25 mouse cellular contexts compared by ENCODE assay signal in the genomic region with DNA sequence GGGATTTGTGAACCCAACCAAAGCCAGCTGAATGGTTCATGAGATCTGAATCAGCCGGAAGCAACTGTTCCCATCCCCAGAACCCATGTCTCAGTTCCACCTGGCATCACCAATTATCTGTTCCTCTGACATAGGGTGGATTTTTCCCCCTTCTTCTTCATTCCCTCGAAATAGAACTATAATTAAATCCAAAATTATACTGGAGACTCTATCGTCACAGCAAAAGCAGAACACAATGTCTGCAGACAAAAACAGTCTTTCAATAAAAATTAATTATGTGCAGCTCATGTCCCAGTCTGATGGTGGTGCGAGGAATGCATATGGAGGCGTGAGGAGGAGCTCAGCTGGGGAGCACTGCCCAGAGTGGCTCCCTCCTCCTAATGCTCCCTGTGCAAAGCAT.
DNase-seq lines count a peak whose midpoint lies in the region; ATAC-seq and TF ChIP-seq lines count a peak whose summit lies in the region.
"Had no signal": no experiment of that assay in that cellular context is flagged by ENCODE, and none has a peak within 500 bp of the region (broad histone marks: within the 10 kb centered on the region; RNA-seq: fewer than 3 reads in every experiment).

No protein-coding gene starts in this region.

- no peak overlapping the region for H3K4me3 ChIP-seq in left cerebral cortex, adult 2 months
- no peak overlapping the region for H3K4me3 ChIP-seq in cortical plate, adult 2 months (ENCODE audit: insufficient read depth, low read length)
- H3K4me3 ChIP-seq: embryonic facial prominence, embryonic 12.5 days; limb, embryonic 12.5 days; liver, embryonic 15.5 days; midbrain, embryonic 10.5 days; midbrain, embryonic 15.5 days had no signal

- no peak for TF ChIP-seq CTCF in left cerebral cortex, adult 2 months (IDR thresholded peaks at IDR 0.05)
- TF ChIP-seq CTCF in cortical plate, adult 2 months (IDR thresholded peaks at IDR 0.05; ENCODE audit: extremely low read depth, insufficient read depth, low read length), result no peak

- no peak overlapping the region; the same call in 1 of the 2 replicates for H3K27ac ChIP-seq in left cerebral cortex, adult 2 months
- peak overlapping the region; percentile 74 for H3K27ac ChIP-seq in cortical plate, adult 2 months (ENCODE audit: insufficient read depth, low read length)
- H3K27ac ChIP-seq: embryonic facial prominence, embryonic 12.5 days; limb, embryonic 12.5 days; liver, embryonic 15.5 days; midbrain, embryonic 10.5 days; midbrain, embryonic 15.5 days had no signal

- peak; percentile 80 for ATAC-seq in frontal cortex, adult (ENCODE audit: low TSS enrichment)
- ATAC-seq: forebrain, embryonic 14.5 days; hindbrain, embryonic 16.5 days; midbrain, embryonic 15.5 days had no signal

- intact Hi-C loops in left cerebral cortex, postnatal 25 days (cut with DNase I), result no loop called here
- intact Hi-C loops in left cerebral cortex, adult 2 months (cut with DNase I), result loop anchor here (5.0 kb wide), 1 partner anchor 525 kb away; no protein-coding TSS in a partner anchor

- no peak for DNase-seq in frontal cortex, postnatal 25 days (ENCODE audit: low spot score in 2 of 2)
- DNase-seq in left cerebral cortex, postnatal 25 days (ENCODE audit: low spot score in 2 of 2), result peak; percentile 31 to 68
- no peak for DNase-seq in left cerebral cortex, adult 2 months (ENCODE audit: extremely low spot score in 1 of 2, low spot score in 2 of 2)
- DNase-seq in layer of hippocampus, postnatal 36 days, result peak; percentile 47 to 64
- DNase-seq in lung, postnatal 10 days, result no peak
- no peak for DNase-seq in spleen, postnatal 36 days (ENCODE audit: low spot score in 2 of 2)
- DNase-seq: adrenal gland, postnatal 10 days; cerebellum, adult 11 months; cerebellum, adult 9-10 months; cerebellum, postnatal 36 days; embryo, embryonic 11 days; gastrocnemius, postnatal 14 days; kidney, adult 18-20 months; kidney, postnatal 36 days; lung, embryonic 14.5 days; right cerebral cortex, postnatal 25 days had no signal

- no peak for TF ChIP-seq POLR2A in cortical plate, adult 2 months (IDR thresholded peaks at IDR 0.05; ENCODE audit: extremely low read depth, insufficient read depth, low read length)

- H3K4me1 ChIP-seq in cortical plate, adult 2 months (ENCODE audit: control insufficient read depth, insufficient read depth, low read length), result peaks cover 2% of the 10 kb centered on the region; the same call in 1 of the 2 replicates
- H3K4me1 ChIP-seq: embryonic facial prominence, embryonic 12.5 days; liver, embryonic 15.5 days; midbrain, embryonic 10.5 days; midbrain, embryonic 15.5 days had no signal

Comparison
In these comparisons a context has a peak if more than half of its experiments do, and no peak if none do; other contexts are left out.
1. DNase-seq: peak in left cerebral cortex, postnatal 25 days (2 of 2) and layer of hippocampus, postnatal 36 days (2 of 2); none in frontal cortex, postnatal 25 days (0 of 2), left cerebral cortex, adult 2 months (0 of 2), lung, postnatal 10 days (single experiment) and spleen, postnatal 36 days (0 of 2).